Mouse (Mus musculus) neutrophil, adult 5-6 weeks (primary cell): ENCODE measurements around the gene Tas2r135. TPM values are rescaled to one million over a fixed set of nuclear protein-coding genes. Genes with fewer than 3 reads are reported as not detected.

ENCODE experiments used
- ATAC-seq: fragments of 151-379, 151-347 bp; 2 replicates; pipeline ENCODE4 v1.8.0; 2017; ENCODE audit warnings: mild to moderate bottlenecking, moderate TSS enrichment; ENCODE audit not compliant: insufficient number of reproducible peaks, poor library complexity, low FRiP score, severe bottlenecking; ENCODE audit errors: extremely low read depth
- total RNA-seq: library from RNA; stranded (forward); fragments of 200-1000 nt; gene quantifications from 2 replicates; pipeline ENCODE4 v1.2.3, GENCODE M21; 2017

Gene Tas2r135
- total RNA-seq = 7.4 and 12.2 TPM in 2 replicates

DNA sequence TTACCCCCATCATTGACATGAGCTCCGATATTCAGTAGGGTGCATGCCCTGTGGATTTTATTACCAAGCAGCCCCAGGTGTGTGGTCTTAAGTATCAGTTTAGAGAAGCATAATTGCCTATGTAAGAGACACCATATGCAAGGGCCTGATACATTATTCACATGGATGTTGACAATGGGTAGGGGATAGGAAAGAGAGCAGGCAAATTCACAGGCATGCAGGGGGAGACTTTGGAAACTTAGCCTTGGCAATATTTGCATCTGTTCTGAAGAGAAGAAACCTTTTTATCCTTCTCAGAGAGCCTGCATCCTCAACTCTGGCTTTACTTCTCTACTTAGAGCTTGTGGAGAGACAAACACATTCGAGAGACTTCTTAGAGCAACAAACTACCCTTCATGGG is at the start of gene Tas2r135:
Tas2r135 (plus strand) TSS at position 301 of the 400 bp plus-strand sequence.
- ATAC-seq = no peak

DNA sequence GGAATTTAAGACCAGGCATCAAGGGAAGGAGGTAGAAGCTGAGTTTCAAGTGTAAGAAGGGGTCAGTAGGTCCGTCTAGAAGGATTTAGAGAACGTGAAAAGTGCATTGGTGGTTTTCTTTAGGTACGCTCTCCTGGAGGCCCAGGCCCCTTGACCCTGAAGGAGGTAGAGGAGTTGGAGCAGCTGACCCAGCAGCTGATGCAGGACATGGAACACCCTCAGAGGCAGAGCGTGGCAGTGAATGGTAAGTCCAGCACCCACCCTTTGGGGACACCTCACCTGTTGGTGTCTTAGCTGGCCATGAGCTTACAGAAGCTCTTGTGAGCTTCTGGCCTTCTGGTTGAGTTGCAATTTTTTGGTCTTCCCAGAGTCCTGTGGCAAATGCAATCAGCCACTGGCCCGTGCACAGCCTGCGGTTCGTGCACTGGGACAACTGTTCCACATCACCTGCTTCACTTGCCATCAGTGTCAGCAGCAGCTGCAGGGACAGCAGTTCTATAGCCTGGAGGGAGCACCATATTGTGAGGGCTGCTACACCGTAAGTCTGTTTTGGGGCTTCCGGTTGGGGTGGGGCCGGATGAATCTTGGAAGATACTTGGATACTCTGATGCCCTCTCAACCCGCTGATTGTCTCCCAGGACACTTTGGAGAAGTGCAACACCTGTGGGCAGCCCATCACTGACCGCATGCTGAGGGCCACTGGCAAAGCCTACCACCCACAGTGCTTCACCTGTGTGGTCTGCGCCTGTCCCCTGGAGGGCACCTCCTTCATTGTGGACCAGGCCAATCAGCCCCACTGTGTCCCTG is 49.2 kb upstream of the Tas2r135 start:
- ATAC-seq = no peak

DNA sequence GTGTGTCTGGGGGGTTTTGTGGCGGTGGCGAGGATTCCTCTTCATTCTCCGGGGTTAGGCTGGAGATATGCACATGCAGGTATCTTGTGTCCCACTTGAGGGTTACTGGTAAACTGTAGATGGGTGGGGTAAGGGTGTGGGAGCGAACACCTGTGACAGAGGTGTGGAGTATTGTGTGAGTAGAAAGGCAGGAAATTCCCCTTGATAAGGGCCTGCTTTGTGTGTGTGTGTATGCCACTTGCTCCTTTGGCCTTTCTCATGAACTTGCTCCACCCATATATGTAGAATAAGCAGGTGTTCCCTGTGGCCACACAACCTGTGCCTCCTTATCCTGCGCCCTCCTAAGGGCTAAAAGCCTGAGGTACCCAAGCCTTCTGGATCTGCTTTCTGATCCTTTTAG is 48.3 kb upstream of the Tas2r135 start:
- no peak for ATAC-seq

DNA sequence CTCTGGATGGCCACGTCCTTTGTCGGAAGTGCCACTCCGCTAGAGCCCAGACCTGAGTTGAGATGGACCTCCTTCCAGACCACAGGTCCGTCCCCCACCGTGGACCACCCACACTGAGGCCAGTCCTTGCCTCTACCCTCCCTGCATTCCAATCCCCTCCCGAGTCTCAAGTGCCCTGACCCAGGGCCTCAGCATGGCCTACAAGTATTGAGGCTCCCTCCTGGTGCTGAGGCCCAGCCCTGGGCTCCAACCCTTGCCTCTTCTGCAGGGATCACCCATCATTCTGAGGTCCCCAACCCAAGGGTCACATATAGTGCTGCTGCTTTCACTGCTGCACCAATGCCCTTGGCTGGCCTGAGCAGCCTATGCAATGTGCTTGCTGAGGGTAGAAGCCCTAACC is 47.3 kb upstream of the Tas2r135 start:
- ATAC-seq = no peak

DNA sequence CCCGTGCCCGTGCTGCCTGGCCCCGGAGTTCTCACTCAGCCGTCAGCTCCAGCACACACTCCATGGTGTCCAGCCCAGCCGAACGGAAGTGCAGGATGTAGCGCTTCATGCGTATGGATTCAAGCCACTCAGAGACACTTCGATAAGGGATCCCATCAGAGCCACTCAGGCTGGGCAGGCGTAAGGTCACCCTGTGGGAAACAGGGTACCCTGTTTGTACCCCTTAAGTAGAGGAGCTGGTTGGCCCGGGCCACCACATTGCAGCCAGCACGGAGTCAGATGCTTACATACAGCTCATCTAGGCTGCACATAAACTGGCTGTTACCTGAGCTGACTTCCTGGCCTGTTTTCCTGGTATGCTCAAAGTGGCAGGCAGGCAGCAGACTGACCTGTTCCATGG is 46.3 kb upstream of the Tas2r135 start:
- no peak for ATAC-seq

DNA sequence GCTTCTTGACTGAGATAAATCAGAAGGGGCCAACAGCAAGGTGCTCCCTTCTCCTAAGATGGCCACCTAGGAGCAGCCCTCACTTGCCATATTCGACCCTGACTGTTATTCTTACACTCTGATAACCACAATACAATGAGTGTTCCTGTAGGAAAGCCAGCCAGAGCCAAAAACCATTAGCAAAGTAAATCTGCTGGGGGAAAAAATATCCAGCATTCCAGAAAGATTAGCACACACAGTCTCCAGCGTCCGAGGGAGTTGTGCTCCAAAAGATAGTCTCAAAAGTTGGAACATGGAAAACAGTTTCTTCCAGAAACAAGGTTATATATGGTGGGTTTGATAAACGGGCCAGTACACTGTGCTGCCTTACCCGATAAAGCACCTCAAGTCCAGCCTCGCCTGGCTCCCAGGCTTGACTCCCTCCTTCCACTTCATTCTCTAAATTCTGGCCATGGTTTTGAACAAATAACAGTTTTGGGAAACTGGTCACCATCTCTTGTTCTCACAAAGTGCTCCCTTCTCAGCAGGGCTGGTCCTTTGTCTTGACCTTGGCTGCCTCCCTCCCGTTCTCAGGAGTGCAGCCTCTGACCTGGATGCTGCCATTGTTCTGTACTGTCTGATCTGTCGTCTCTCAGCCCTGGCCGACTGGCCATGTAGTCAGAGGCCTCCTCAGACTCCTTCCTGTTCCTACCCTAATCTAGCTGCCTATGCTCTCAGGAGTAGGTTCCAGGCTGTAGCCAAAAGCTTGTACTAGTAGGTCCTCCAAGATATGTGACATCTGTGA is 45.7 kb upstream of the Tas2r135 start:
- no peak for ATAC-seq

DNA sequence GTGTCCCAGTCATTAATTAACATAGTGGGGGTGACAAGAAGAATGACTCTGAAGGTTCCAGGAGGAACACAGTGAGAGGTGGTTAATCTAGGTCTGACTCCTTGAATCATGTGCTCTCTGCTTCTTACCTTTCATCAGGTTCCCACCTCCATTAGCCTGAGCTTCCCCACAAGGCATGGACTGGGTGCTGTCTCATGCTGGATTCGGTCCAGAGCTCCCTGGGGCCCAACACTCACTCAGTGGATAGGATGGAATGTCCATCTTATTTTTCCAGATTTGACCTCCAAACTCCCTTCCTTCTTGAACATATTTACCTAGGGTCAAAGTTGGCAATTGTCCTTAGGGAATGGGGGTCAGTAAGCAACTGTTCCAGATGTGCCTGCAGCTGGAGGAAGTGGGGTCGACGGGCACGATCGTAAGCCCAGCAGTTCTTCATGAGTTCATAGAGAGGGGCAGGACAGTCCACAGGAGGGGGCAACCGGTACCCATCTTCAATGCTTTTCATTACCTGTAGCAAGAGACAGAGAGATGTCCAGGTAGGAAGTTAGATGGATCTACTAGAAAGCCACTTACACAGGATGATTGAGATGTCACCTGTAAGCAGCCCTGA is 44.9 kb upstream of the Tas2r135 start:
- no peak for ATAC-seq

DNA sequence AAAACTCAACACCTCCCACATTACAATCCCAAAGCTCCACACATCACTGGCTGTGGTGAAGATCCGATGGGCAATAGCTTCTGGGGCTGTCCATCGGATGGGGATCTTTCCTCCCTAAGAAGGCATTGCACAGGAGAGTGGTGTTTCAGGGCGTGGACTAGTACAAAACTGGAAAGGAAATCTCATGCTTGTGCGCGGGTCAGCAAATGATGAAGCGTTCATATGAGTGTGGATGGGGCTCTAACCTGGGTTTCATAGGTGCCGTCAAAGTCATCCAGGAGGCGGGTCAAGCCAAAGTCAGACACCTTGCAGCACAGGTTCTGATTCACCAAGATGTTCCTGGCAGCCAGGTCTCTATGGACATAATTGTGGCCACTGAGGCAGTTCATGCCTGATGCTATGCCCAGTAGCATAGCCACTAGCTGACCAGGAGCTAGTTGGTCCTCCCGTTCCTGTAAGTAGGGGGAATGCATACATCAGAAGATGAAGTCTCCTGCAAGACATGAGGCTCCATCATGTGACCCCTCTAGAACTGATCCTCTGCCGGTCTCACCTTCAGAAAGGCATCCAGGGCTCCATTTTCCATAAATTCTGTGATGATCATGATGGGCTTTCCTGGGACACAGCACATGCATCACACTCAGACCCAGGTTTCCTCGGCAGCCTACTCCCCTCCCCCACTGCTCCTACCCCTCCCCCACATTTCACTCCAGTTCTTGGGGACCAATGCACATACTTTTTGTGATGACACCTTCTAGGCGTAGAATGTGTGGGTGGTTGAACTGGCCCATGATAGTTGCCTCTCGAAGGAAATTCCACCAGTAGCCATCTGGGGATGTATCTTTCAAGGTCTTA is 44.0 kb upstream of the Tas2r135 start:
- ATAC-seq = no peak

DNA sequence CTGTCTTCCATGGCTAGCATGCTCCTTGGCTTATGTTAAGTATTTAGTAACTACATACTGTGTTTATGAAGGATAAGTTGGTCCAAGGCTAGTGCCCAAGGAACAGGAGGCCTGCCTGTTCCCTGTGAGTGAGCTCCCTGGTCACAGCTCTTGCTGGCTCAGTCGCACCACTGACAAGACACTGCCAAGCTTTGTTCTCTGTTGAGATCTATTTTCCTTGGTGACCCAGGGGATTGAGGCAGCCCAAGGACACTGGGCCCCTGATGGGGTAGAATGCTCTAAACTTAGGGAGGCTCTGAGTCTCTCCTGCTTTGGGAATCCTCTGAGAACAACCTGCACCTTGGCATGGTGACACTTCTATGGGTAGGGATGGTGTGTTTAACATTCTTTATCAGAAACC is 43.2 kb upstream of the Tas2r135 start:
- no peak for ATAC-seq

DNA sequence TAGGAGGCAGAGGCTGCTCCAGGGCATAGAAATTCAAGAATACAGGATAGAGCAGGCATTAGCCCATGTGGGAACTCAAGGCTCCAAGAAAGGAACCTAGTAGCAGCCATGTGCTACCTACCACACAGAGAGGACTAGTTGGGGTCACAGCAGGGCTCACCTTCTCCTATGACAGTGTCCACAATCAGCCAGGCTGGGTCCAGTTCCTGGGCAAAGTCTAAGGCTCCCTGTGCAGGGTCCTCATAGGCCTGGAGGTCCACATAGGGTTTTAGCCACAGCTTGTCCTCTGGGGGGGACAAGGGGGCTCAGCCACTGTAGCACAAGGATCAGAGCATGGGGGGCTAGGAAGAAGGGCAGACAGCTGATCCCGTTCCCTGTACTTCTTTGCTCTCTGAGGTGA is 42.7 kb upstream of the Tas2r135 start:
- ATAC-seq = no peak

DNA sequence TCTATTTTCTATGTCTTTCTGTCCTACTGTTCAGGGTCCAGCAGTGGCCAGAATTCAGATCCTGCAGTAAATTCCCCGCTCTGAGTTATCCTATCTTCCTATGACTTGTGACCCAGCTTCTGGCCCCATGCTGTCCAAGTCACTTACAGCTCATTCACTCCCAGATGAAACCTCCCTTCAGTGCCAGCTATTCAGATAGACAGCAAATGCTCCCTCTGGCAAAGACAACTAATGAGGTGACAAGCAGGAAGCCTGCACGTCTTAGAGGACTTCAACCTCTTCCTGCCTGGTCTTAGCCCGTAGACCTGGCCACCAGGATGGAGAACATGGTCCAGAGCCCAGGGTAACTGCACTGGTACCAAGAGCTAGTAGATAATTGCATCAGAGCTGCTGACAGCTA is 42.3 kb upstream of the Tas2r135 start:
- no peak for ATAC-seq

DNA sequence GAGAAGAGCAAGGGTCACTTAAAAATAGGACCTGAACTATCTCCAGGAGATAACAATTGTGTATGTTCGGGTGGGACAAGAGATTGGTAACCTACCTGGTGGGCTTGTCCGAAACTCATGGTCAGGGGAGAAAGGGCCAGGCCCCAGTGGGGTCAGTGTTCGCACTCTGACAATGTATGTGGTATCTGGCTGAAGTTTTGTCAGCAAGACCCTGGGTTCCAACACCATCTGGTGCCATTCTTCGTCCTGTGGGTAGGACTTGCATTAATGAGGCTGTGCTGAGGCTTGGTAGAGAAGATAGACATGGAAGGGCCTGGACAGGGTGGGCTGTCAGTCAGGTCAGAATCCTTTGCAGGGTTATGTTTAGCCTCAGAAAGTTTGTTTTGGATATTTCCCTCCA is 41.2 kb upstream of the Tas2r135 start:
- ATAC-seq = no peak

DNA sequence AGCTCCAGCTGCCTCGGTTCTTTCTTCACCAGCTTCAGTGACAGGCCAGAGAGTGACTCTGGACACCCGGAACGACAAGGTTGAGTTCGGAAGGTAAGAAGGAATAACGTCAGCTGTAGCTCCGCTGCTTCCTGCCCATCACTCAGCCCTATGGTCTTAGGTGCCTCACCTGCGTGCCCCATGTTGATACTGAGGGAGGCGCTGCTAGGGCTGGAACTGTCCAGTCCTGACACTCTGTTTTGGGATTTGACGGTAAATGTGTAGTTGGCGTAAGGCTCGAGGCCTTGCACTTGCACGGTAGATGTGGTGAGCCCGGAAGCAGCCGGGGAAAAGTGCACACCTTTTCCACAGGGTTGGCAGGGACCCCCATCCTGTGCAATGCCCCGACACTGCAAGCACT is 40.6 kb upstream of the Tas2r135 start:
- ATAC-seq = no peak

DNA sequence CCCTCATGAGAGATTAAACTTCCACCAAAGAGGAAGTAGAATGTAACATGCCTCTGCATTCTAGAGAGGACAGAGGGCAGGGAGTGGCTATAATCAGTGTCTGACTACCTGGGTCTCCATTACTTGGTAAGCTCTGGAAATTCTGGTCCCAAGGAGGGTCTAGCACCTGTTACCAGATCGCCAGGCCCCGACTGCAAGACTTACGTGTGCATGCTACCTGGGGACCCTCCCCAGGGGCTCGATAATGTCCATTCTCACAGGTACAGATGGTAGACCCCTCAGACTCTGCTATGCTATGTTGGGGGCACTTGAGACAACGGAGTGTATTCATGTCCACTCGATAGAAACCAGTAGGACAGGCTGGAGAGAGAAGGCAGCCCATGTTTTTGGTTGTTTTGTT is 40.0 kb upstream of the Tas2r135 start:
- no peak for ATAC-seq

DNA sequence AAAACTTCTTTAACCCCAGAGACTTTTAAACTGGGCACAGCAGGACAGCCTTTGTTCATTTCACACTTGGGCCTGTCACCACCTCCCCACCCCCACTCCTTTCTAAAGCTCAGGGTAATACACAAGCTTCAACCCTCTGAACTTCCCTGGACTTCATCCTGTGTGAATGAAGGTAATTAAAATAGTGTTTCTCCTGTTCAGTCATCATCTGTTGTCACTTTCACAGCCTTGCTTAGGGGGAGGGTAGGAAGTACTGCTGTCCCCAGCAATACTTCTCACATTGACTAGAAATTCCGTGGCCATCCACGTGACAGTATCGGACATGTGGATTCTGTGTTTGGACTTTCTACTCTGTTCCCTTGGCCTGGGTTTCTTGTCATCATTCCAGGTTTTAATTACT is 35.4 kb upstream of the Tas2r135 start:
- ATAC-seq = no peak

DNA sequence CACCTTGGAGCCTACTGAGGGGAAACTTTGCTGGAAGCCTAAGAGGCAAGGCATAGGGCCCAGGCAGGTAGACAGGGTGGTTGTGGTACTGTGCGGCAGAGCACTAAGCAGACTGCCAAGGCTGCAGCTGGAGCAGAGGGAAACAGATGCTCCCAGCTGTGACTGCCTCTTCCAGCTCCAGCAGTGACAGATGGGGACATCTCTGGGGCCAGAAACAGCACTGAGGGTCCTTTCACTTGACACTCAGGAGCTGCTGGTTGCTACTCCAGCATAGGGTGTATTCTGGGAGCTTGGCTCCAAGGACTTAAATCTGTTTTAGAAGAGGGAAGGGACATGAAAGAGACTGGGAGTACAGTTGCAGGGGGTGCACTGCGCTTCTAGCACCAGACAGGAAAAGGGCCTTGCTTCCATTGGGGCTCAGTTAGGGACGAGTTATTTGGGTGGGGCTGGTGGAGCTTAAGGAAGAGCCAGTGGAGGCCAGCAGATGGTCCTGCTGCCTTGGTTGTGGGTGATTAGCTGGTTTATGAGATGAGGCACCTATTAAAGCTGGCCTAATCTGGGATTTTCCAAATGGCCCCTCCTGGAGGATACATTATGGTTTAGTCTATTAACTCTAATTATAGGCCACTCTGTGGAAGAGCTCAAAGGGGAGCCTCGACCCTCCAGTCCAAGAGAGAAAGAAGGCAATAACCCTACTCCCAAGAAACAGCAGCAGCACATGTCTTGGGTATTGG is 34.4 kb upstream of the Tas2r135 start:
- ATAC-seq = no peak

DNA sequence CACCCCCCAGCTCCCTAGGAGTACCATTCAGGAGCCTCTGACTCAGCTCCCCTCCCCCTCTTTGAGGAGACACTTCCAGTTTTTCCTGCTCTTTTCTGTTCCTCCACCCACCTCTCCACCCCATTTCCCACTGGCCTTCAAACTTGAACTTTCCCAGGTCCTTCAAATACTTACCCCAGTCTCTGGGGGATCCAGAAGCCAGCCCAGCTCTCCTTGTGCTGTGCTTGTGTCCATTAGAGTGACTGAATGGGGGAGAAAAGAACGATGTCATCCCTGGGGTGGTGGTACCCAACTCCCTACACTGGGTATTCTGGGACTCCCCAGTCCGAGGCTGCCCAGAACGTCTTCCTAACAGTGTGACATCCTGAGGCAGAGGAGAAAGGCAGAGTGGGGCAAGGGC is 33.2 kb upstream of the Tas2r135 start:
- ATAC-seq = 0 out of 2 replicates have a peak, but pooled peaks have one; percentile 5

DNA sequence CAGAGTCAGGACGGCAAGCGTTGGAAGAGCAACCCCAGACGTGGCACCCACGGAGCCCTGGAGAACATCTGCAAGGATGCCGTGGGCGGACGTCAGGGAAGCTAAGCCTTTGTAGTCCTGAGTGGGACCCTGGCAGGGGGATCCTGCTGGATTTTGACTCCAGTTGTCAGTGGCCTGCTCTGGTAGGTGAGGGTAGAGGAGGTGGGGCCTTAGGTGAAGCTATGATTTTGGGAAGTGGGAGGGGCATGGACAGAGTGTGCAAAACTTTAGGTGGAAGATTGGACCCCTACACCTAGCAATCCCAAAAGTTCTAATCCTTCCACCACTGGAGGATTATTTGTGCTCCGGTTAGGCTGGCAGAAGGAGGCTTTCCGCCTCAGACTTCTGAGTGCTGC is 32.8 kb upstream of the Tas2r135 start:
- no peak for ATAC-seq
